Mouse (Mus musculus): ENCODE data around the gene Szt2. TPM values are rescaled to one million over a fixed set of nuclear protein-coding genes. Genes with fewer than 3 reads are reported as not detected.

Szt2 gene
- polyA plus RNA-seq, 1 experiment from 2014 or later: 8.5 TPM

- Histone ChIP-seq H3K4me3 (replicated peaks) (no peak overlapping the region), H3K36me3 (peaks cover 77% of the 10 kb centered on the region), H3K9me3 (replicated peaks) (no peaks in the 10 kb centered on the region), H3K4me2 (no peak overlapping the region), H3K9ac (no peak overlapping the region), H3K27ac (no peak overlapping the region), H3K4me1 (peaks cover 9% of the 10 kb centered on the region), H3K27me3 (no peaks in the 10 kb centered on the region)
- 97% methylated on average over 13 of the region's 13 CpGs for WGBS
- ATAC-seq (replicated peaks; ENCODE audit: low FRiP score): no peak
These were observed 44.4 kb downstream of the Szt2 start for GRCm38 (mm10) chr4:118364641-118365040.

DNA sequence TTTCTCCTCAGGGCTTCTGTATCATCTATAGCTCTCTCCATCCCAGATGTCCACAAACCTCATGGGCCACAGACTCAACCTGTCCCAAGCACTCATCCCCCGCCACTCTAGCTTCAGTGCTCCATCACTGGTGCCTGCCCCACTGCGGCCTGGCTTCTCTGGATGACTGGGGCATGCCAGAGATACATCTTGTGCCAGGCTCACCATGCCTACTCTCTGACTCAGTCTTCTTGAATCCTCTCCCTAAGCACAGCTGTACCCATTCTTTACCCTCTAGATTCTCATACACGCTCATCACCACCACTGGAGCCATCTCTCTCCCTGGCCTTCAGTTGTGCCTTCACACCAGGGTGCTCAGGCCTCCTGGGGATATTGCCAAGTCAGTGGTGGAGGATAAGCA, 45.1 kb downstream of the Szt2 start:
- no peak overlapping the region for H3K4me3 ChIP-seq (replicated peaks)
- no peaks in the 10 kb centered on the region for H3K9me3 ChIP-seq (replicated peaks)
- 91% methylated on average over 3 of the region's 3 CpGs for WGBS
- H3K4me2 ChIP-seq: no peak overlapping the region
- peaks cover 15% of the 10 kb centered on the region for H3K4me1 ChIP-seq
- no peak overlapping the region for H3K9ac ChIP-seq
- H3K27ac ChIP-seq: no peak overlapping the region
- ATAC-seq (replicated peaks; ENCODE audit: low FRiP score): no peak
- no peaks in the 10 kb centered on the region for H3K27me3 ChIP-seq
- H3K36me3 ChIP-seq: peaks cover 70% of the 10 kb centered on the region

DNA sequence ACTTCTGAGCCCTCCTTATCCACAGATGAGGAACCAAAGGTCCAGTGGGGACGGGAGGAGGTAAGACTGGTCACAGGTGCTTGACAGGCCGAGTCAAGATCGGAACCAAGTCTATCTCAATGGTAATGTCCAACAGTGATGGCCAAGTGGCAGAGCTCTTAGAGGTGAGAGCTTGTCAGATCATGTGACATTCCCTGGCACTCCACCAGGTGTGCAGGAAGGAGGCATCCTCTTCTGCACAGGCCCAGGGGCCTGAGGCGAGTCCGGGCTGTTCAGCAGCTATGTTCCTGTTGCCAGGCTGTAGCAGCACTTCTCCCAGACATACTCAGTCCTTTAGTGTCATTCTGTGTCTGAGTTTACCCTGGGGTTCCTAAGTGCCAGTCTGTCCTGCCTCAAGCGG, 46.2 kb downstream of the Szt2 start:
- no peaks in the 10 kb centered on the region for H3K27me3 ChIP-seq
- no peak overlapping the region for H3K4me2 ChIP-seq
- no peak overlapping the region for H3K4me3 ChIP-seq (replicated peaks)
- peaks cover 59% of the 10 kb centered on the region for H3K36me3 ChIP-seq
- no peak for ATAC-seq (replicated peaks; ENCODE audit: low FRiP score)
- peaks cover 15% of the 10 kb centered on the region for H3K4me1 ChIP-seq
- no peak overlapping the region for H3K9ac ChIP-seq
- no peak overlapping the region for H3K27ac ChIP-seq
- WGBS: 92% methylated on average over 6 of the region's 6 CpGs
- no peaks in the 10 kb centered on the region for H3K9me3 ChIP-seq (replicated peaks)

DNA sequence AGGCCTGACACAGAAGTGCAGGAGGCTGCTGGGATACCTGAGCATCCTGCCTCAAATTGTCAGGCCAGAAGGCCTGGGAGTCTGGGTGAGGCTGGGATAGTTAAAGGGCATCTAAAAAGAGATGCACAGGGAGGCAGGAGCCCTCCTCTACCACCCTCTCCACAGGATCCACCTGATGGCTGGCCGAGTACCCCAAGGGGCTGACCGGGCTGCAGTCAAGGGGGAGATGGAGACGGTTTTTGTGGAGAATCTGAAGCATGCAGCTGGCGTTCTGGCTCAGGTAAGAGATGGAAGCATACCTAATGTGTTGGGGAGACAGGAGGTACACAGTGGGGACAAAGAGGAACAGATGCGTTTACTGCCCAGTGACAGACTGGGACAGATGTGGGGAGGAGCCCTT, 47.6 kb downstream of the Szt2 start:
- H3K36me3 ChIP-seq: peaks cover 51% of the 10 kb centered on the region
- H3K9ac ChIP-seq: no peak overlapping the region
- H3K9me3 ChIP-seq (replicated peaks): no peaks in the 10 kb centered on the region
- no peak overlapping the region for H3K27ac ChIP-seq
- no peak for ATAC-seq (replicated peaks; ENCODE audit: low FRiP score)
- WGBS: 86% methylated on average over 5 of the region's 5 CpGs
- no peak overlapping the region for H3K4me2 ChIP-seq
- peaks cover 15% of the 10 kb centered on the region for H3K4me1 ChIP-seq
- no peaks in the 10 kb centered on the region for H3K27me3 ChIP-seq
- no peak overlapping the region for H3K4me3 ChIP-seq (replicated peaks)

DNA sequence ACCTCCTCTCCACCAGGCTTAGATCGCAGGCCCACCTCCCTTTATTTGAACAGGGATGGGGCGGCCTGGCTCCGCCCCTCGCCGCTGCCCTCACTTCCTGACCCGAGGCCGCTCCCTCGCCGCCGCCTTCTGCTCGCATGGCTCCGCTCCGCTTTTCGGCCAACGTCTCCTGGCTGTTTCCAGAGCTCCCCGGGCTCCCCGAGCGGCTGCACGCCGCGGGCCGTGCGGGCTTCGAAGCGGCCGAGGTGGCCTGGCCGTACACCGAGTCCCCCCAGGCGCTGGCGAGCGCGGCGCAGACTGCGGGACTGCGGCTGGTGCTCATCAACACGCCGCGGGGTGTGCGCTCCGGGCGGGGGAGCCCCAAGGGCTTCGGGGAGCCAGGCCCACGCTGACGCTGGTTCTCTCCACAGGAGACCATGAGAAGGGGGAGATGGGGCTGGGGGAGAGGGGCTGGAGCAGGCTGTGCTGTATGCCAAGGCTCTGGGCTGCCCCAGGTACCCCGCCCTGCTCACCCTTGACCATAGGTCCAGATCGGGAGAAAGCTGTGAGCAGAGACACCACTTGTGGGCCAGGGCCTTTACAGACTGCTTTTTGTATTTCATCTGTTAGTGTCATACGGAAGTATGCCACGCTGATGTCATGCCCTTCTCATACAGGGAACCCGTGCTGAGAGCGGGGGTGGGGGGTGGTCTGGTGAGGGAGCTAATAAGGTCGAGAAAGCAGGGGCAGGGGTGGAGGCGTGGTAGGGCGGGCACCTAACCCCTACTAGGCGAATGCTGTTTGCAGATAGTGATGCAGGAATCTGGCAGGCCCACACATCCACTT, 49.0 kb downstream of the Szt2 start:
- Histone ChIP-seq H3K4me1 (peaks cover 15% of the 10 kb centered on the region), H3K4me2 (peak overlapping the region; percentile 96), H3K9me3 (replicated peaks) (no peaks in the 10 kb centered on the region), H3K4me3 (replicated peaks) (peak overlapping the region; percentile 71), H3K9ac (peak overlapping the region; percentile 75), H3K27ac (peak overlapping the region; percentile 85), H3K36me3 (peaks cover 37% of the 10 kb centered on the region), H3K27me3 (no peaks in the 10 kb centered on the region)
- 2% methylated on average over 54 of the region's 54 CpGs for WGBS
- ATAC-seq (replicated peaks; ENCODE audit: low FRiP score): peak; percentile 86

GRCm38 (mm10) chr4:118359211-118359895, 49.7 kb downstream of the Szt2 start:
- H3K27ac ChIP-seq: peak overlapping the region; percentile 85; the same call in 1 of the 2 replicates
- 13% methylated on average over 21 of the region's 21 CpGs for WGBS

GRCm38 (mm10) chr4:118358159-118358895, 50.7 kb downstream of the Szt2 start:
- no peak for ATAC-seq (replicated peaks; ENCODE audit: low FRiP score)
- Histone ChIP-seq H3K36me3 (peaks cover 20% of the 10 kb centered on the region), H3K9ac (no peak overlapping the region), H3K4me3 (replicated peaks) (no peak overlapping the region), H3K27ac (no peak overlapping the region), H3K27me3 (no peaks in the 10 kb centered on the region), H3K4me1 (peaks cover 15% of the 10 kb centered on the region), H3K4me2 (no peak overlapping the region), H3K9me3 (replicated peaks) (no peaks in the 10 kb centered on the region)
- WGBS: 78% methylated on average over 17 of the region's 17 CpGs

More at GRCm38 (mm10) chr4:118359211-118359895, 49.7 kb downstream of the Szt2 start:
- peaks cover 15% of the 10 kb centered on the region for H3K4me1 ChIP-seq
- H3K36me3 ChIP-seq: peaks cover 30% of the 10 kb centered on the region
- H3K9ac ChIP-seq: peak overlapping the region; percentile 75
- ATAC-seq (replicated peaks; ENCODE audit: low FRiP score): no peak
- H3K4me3 ChIP-seq (replicated peaks): peak overlapping the region; percentile 71
- H3K9me3 ChIP-seq (replicated peaks): no peaks in the 10 kb centered on the region
- H3K4me2 ChIP-seq: peak overlapping the region; percentile 96
- H3K27me3 ChIP-seq: no peaks in the 10 kb centered on the region

DNA sequence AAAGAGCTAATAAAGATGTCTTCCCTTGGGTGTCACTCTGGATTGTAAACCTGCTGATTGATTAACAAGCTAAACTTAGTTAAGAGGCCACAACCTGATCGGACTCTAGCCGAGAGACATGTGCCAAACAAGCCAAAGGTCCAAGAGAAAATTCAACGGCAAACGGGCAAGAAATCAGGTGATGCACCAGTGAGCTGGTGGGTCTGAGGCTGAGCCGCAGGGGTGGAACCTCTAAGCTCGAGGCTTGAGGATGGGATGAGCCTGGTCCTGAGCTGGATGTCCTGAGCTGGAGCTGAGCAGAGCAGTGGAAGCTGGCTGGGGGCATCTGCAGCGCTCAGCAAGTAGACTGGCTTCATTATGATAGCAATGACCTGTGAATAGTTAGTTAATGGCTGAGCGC, 51.6 kb downstream of the Szt2 start:
- H3K9ac ChIP-seq: no peak overlapping the region
- H3K27ac ChIP-seq: no peak overlapping the region
- ATAC-seq (replicated peaks; ENCODE audit: low FRiP score): no peak
- WGBS: 37% methylated on average over 8 of the region's 8 CpGs
- H3K4me3 ChIP-seq (replicated peaks): no peak overlapping the region
- no peaks in the 10 kb centered on the region for H3K9me3 ChIP-seq (replicated peaks)
- peaks cover 15% of the 10 kb centered on the region for H3K4me1 ChIP-seq
- peaks cover 12% of the 10 kb centered on the region for H3K36me3 ChIP-seq
- no peak overlapping the region for H3K4me2 ChIP-seq
- no peaks in the 10 kb centered on the region for H3K27me3 ChIP-seq

DNA sequence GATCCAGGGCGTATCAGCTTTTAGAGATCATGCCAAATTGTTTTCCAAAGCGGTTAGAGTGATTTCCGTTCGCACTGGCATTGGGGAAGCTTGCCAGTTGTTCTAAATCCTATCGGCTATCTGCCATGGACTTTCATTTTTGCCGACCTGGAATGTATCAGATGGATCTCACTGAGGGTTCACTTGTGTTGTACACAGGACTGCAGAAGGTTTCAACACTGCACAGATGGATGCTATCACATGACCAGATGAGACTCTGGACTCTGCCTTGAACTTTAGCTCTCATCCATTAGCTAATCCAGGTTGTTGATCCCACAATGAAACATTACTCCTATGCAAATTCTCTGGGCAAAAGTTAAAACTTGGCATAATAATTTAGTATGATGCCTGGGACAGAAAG, 52.3 kb downstream of the Szt2 start:
- Histone ChIP-seq H3K9me3 (replicated peaks) (no peaks in the 10 kb centered on the region), H3K27ac (no peak overlapping the region), H3K27me3 (no peaks in the 10 kb centered on the region), H3K9ac (no peak overlapping the region), H3K4me3 (replicated peaks) (no peak overlapping the region), H3K36me3 (peaks cover 4% of the 10 kb centered on the region), H3K4me1 (peaks cover 15% of the 10 kb centered on the region), H3K4me2 (no peak overlapping the region)
- no peak for ATAC-seq (replicated peaks; ENCODE audit: low FRiP score)
- WGBS: 83% methylated on average over 6 of the region's 6 CpGs

GRCm38 (mm10) chr4:118354289-118354688, 54.8 kb downstream of the Szt2 start:
- no peaks in the 10 kb centered on the region for H3K27me3 ChIP-seq
- peaks cover 3% of the 10 kb centered on the region; the same call in 1 of the 2 replicates for H3K4me1 ChIP-seq
- H3K9ac ChIP-seq: no peak overlapping the region
- ATAC-seq (replicated peaks; ENCODE audit: low FRiP score): no peak
- H3K4me2 ChIP-seq: no peak overlapping the region
- H3K4me3 ChIP-seq (replicated peaks): no peak overlapping the region
- WGBS: 69% methylated on average over 3 of the region's 3 CpGs
- H3K9me3 ChIP-seq (replicated peaks): no peaks in the 10 kb centered on the region
- H3K36me3 ChIP-seq: no peaks in the 10 kb centered on the region
- H3K27ac ChIP-seq: no peak overlapping the region

DNA sequence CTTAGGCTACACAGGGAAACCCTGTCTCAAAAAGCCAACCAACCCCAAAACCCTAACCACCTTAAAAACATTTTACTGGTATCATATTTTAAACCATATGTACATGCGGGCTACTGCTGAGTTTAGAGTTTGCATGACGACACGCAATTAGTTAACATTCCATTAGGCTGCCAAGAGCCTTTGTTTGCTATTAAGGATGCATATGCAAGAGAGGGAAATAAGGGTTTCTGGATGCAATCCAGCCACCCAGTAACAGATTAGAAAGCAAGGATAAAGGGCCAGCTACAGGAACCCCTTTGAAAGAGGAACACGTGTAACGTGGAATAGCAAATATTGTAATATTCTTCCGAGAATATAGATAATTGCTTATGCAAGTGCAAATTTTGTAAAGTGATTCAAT, 55.4 kb downstream of the Szt2 start:
- Histone ChIP-seq H3K9me3 (replicated peaks) (no peaks in the 10 kb centered on the region), H3K4me3 (replicated peaks) (no peak overlapping the region), H3K9ac (no peak overlapping the region), H3K4me2 (no peak overlapping the region), H3K27ac (no peak overlapping the region), H3K27me3 (no peaks in the 10 kb centered on the region), H3K36me3 (no peaks in the 10 kb centered on the region), H3K4me1 (no peaks in the 10 kb centered on the region)
- WGBS: 90% methylated on average over 6 of the region's 6 CpGs
- ATAC-seq (replicated peaks; ENCODE audit: low FRiP score): no peak

DNA sequence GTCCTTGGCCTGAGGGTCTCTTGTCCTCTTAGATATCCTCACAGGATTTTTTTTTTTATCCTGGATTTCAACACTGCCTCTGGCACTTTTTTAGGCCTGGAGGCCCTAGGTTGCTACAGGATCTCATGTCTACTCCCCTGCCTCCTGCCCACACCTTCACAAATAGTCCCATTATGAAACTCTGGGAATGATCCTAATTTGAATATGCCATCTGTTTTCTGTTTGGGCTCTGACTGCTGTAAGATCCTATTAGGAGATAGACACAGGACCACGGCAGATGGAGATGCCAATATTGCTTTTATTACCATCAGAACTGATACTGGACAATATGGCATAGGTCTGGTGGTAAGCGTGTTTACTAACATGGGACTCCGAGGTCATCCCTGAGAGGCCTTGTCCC, 57.2 kb downstream of the Szt2 start:
- Histone ChIP-seq H3K9me3 (replicated peaks) (no peaks in the 10 kb centered on the region), H3K9ac (no peak overlapping the region), H3K4me3 (replicated peaks) (no peak overlapping the region), H3K4me2 (no peak overlapping the region), H3K36me3 (no peaks in the 10 kb centered on the region), H3K27ac (no peak overlapping the region), H3K4me1 (no peaks in the 10 kb centered on the region), H3K27me3 (no peaks in the 10 kb centered on the region)
- no peak for ATAC-seq (replicated peaks; ENCODE audit: low FRiP score)
- 90% methylated on average over 3 of the region's 3 CpGs for WGBS

Measured in kidney, embryonic 15.5 days (tissue).